Mouse (Mus musculus) midbrain, embryonic 11.5 days (tissue): ENCODE data around the gene Igfbp2. TPM values are rescaled to one million over a fixed set of nuclear protein-coding genes. Genes with fewer than 3 reads are reported as not detected.

ENCODE experiments used
- polyA plus RNA-seq: library from polyadenylated mRNA; unstranded; fragments of >200 nt; fragmentation: Nextera tagmentation; extraction: Ambion mirVana; gene quantifications from 2 replicates; pipeline ENCODE4 v1.2.1, GENCODE M21; 2014

Igfbp2 gene
- polyA plus RNA-seq, 1 experiment from 2014 or later = 548 TPM

Other genes starting within 250 kb of the Igfbp2 start
- gene Smarcal1, start 241.3 kb upstream of the Igfbp2 start, polyA plus RNA-seq = 30.9 and 33.4 TPM in 2 replicates
- gene Ankar, start 123.9 kb upstream of the Igfbp2 start, polyA plus RNA-seq = not detected in 2 replicates
- gene Rpl37a, start 113.2 kb upstream of the Igfbp2 start, polyA plus RNA-seq = 1,496 and 1,598 TPM in 2 replicates
- gene Igfbp5, start 50.4 kb downstream of the Igfbp2 start, polyA plus RNA-seq = 23.2 and 24.6 TPM in 2 replicates
- gene Tnp1, start 191.4 kb downstream of the Igfbp2 start, polyA plus RNA-seq = not detected in 2 replicates